Mouse (Mus musculus) urinary bladder, postnatal 14 days (tissue): ENCODE results near the gene Yipf4.
"Not testable (repeated sequence)": the region's sequence is repeated elsewhere in the genome, so short reads cannot be mapped to it uniquely, and the experiment has no call there.

Experiments
- DNase-seq: peaks from one replicate; pipeline ENCODE4 v3.0.0; 2021; ENCODE audit warnings: low spot score

The Yipf4 gene

DNA sequence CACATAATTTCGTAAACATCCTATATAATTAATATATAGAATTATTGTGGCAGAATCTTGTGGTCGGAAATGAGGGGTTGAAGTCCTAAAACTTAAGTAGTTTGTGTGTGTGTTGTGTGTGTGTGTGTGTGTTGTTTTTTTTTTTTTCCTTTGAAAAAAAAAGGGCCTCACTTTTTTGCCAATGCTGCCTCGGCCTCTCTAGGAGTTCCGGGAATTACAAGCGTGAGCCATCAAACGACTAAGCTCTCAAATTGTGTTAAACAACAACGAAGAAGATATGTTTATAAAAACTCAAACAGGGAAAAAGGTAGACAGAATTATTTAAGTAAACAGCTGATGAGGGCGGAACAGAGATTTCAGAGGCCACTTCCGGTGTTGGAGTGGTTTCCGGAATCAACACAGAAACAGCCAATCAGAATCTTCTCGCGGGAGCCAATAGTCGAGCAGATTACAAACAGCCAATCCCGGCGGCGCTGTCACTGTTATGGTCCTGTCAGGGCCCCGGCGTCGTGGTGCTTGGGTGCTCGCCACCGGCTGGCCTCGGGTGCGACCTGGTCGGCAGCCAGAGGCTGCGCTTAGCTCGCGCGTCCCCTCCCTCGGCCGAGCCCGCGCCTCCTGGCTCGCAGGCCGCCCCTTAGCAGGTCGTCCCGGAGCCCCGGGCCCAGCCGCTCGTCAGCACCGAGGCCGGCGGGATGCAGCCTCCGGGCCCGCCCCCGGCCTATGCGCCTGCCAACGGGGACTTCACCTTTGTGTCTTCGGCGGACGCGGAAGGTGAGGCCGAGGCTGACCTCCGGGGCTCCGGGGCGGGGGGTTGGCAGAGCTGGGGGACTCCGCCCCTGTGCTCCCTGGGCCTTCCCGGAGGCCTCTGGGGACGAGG is at the start of gene Yipf4:
Gene Yipf4 (plus strand): TSS at position 470 of the 877 bp plus-strand sequence.
- DNase-seq, result peak; percentile 96

DNA sequence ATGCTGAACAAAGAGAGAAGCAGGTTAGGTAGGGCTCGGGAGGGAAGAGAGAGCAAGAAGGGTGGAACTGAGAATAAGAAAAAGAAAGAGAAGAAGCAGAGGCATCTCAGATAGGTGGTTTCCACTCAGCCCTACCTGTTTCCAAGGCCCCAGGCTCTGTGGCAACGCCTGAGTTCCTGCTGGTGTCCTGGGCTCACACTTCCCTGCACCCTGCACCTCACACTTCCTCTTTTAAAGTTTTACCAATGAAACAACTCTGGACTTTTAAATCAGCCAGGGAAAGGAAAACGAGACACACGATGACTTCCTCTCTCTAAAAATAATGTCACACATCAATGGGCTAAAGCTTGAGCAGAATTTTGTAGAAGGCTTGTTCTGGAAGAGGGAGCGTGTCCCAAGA is 48.8 kb upstream of the Yipf4 start:
- DNase-seq, result no peak

DNA sequence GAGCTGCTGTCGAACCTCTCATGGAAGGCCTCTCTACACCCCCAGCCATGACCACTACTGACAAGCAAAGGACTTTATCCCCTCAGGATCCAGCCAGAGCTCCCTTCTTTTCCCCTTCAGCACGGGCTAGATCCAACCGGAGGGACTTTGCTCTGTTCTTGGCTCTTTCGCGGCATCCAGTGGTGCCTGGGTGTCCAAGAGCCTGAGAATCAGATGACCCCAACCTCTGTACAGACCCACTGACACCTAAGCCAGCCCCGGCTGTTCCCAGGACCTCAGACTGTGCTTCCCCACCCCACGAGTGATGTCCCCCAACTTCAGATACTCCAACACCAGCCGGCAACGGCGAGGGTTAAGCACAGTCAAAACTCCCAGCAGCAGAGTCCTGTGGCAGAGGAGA is 39.5 kb upstream of the Yipf4 start:
- no peak for DNase-seq

DNA sequence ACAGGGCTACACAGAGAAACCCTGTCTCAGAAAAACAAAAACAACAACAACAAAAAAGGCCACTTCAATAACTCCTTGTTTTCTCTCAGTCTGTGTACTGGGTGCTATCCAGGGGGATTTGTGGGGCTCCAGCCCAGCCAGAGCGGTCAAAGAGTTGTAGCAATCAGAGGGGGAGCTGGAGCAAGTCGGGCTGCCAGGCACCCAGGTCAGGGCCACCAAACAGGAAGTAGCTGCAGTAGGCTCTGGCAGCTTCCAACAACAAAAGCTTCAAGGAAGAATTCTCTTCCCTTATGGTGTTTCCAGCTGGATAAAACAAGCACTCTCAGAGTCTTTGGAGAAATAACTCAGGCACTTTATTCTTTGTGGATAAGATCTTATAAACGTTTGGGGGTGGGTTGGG is 35.4 kb upstream of the Yipf4 start:
- no peak for DNase-seq

DNA sequence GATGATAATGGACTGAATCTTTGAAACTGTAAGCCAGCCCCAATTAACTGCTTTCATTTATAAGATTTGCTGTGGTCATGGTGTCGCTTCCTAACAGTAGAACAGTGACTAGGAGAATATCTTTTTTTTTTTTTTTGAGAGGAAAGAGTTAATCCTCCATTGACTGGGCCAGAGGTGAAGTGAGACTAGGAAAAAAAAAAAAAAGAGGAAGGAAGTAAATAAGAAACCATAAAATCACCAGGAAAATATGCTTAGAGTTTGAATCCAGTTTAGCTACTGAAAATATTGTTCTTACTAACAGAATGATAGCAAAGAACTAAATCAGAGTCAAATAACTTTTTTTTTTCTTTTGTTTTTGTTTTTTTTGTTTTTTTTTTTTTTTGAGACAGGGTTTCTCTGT is 34.6 kb upstream of the Yipf4 start:
- no peak for DNase-seq

DNA sequence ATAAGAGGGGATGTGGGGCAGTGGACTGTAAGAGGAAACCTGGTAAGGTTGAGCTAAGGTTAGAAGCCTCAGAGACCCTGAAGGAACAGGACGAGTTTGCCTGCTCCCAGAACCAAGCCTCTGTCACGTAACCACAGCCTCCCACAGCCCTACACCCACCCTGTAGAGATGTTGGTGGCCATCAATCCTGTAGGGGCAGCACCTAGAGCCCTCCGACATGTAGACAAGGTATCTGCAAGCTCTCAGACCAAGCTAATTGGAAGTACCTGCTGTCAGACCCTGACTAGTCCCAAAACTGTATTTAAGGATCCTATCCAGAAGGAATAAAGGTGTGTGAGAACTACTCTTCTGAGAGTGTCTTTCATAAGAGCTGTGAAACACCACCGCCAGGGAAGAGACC is 33.9 kb upstream of the Yipf4 start:
- DNase-seq, result no peak

GRCm38 (mm10) chr17:74456825-74457224 is 32.5 kb upstream of the Yipf4 start:
- DNase-seq, result no peak

DNA sequence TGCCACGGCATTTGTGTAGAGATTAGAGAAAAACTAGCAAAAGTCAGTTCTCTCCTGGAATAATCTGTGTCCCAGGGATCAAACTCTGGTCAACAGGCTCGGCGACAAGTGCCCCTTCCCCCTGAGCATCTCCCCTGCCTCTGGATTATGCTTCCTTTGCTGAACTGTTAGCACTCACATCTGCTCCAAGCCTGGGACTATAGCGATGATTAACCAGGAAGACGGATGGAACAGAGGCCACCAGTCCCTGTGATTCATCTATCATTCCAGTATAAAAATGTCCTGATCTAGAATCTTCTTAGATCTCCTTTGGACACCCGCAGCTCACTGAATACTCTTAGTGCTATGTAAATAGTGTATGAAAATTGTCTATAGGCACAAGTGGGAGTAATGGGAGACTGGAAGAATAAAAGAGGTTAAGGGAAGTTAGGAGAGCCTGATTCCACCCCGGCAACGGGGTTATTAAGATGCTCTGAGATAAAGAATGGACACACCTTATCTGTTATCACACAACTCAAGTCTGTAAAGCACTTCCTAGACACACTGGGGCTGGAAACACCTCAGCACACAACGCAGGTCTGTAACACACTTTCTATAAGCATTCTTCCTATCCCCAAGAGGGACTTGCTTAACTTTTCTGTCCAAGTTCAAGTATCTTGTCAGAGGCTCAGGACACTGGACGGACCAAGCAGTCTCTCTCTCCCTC is 31.2 kb upstream of the Yipf4 start:
- no peak for DNase-seq

- DNase-seq, result no peak
Observed at GRCm38 (mm10) chr17:74458711-74459408, 30.4 kb upstream of the Yipf4 start, which contains the start of gene Nlrc4. Nlrc4 (minus strand) TSS chr17:74459142.

DNA sequence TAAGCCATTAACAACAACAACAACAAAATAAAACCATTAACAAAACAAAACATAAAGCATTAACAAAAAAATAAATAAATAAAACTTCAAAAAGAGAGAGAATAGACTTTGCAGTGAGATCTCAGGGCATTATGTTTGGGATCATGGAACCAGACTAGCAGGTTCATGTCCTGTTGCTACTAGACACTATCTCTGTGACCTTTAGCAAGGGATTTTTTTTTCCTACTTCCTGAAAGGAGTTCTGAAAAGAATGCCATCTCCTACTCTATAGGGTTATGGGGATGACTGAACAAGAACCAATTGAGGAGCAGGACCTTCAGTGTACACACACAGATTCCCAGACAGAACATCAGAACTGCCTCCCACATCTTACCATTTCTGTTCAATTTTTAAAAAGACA is 25.8 kb upstream of the Yipf4 start:
- no peak for DNase-seq

- not testable (repeated sequence) for DNase-seq
Observed at GRCm38 (mm10) chr17:74467981-74468380, 21.3 kb upstream of the Yipf4 start.

GRCm38 (mm10) chr17:74470133-74470532 is 19.2 kb upstream of the Yipf4 start:
- DNase-seq, result not testable (repeated sequence)

DNA sequence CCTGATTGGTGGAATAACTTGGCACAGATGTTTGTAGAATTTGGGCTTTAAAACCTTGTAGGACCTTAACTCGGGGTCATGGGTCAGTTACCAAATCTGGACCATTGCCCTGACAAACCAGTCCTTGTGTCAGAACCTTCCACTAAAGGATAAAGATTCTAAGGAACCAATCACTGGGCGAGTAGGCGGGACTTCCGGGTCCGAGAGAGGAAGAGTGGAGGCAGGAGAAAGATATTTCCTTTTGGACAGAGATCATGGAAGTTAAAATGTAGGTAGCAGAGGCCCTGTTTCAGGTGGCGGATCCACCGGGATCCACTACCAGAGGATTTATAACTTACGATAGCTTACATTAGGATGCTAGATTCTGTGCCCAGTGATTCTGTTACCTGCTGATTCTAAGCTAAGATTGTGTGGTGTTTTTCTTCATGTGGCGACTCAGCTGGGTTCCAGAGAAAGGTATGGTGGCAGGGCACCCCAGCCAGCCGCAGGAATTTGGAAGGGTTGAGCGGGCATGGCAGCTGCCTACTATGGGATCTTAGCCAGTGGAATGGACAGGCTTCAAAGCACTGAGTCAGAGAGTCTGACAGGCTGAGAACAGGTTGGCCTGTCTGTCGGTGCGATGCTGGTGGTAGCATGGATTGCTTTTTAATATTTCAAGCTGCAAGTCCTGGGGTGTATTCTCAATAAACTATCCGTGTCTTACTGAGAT is 8.8 kb upstream of the Yipf4 start:
- DNase-seq, result no peak

DNA sequence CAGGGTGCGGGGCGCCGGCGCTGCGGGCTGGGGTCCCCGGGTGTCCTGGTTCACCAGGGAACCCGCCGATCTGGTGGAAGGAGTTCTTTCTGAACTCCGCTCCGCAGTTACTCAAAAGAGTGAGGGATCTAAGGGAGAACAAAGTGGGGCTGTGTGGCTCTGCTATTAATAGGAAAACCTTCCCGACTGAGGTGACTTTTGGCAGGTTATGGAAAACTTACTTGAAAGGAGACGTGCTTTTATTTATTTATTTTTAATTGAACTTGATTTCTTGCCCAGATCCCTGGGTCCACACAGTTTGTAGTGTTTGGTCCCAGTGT is 568 bp downstream of the Yipf4 start:
- no peak for DNase-seq

DNA sequence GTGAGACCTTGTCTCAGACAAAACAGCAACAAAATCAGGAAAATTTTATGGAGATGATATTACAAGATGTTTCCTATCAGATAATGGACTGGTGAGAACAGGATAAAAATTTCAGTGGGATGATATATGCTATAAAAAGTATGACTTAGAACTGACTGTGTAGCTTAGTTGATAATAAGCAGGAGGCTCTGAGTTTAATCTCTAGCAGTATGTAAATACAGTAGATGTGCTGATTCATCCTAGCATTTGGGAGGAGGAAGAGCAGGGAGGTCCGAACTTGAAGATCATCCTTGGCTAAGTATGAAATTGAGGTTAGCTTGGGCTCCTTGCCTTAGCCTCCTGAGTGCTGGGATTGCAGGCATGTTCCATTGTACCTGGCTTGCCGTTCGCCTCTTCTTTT is 2.3 kb downstream of the Yipf4 start:
- DNase-seq, result no peak

DNA sequence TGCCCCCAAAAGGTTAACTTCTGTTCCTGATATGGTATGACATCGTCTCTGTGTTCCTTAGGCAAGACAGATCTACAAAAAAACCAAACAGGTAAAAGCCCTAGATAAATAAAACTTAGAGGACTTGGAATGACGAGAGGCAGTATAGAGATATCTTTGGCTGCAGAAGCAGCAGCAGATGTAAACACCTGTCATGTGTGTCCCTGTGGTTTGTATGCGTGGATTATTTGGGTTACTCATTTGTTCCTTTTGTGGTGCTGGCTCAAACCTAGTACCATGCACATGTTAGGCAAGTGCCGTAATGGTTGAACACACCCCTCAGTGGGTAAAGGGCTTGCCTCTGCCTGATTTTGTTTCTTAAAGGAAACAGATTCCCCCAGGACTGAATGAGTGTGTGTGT is 10.9 kb downstream of the Yipf4 start:
- no peak for DNase-seq

GRCm38 (mm10) chr17:74501085-74501484 is 11.8 kb downstream of the Yipf4 start:
- no peak for DNase-seq

- DNase-seq, result no peak
Observed at GRCm38 (mm10) chr17:74507934-74508333, 18.6 kb downstream of the Yipf4 start.

DNA sequence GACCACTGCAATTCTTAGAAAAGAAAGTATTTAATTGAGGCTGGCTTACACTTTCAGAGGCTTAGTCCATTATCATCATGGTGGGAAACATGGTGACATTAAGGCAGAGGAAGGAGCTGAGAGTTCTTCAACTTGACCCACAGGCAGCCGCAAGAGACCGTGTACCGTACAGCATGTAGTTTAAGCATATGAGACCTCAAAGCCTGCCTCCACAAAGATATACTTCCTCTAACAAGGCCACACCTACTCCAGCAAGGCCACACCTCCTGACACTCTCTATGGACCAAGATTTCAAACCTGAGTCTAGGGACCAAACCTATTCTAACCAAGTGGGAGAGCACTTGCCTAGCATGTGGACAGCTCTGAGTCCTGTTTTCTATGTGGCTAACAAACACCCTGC is 19.3 kb downstream of the Yipf4 start:
- no peak for DNase-seq

- no peak for DNase-seq
Observed at GRCm38 (mm10) chr17:74512308-74512707, 23.0 kb downstream of the Yipf4 start.

- DNase-seq, result no peak
Observed at GRCm38 (mm10) chr17:74522797-74523723, 33.8 kb downstream of the Yipf4 start.
